Mouse (Mus musculus): ENCODE measurements around the gene Cd40lg.
A peak's percentile ranks its signal among the peaks of the same experiment; 100 is the strongest.

The Cd40lg gene

DNA sequence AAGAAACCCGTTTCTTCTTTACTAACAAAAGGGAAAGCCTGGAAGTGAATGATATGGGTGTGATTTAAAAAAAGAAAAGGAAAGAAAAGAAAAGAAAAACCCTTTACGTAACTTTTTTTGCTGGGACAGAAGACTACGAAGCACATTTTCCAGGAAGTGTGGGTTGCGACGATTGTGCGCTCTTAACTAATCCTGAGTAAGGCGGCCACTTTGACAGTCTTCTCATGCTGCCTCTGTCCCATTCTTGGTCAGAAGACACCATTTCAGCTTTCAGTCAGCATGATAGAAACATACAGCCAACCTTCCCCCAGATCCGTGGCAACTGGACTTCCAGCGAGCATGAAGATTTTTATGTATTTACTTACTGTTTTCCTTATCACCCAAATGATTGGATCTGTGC, at the start of gene Cd40lg:
Gene Cd40lg (plus strand): TSS at position 268 of the 400 bp plus-strand sequence.
- no peak for DNase-seq (ENCODE audit: low spot score)

DNA sequence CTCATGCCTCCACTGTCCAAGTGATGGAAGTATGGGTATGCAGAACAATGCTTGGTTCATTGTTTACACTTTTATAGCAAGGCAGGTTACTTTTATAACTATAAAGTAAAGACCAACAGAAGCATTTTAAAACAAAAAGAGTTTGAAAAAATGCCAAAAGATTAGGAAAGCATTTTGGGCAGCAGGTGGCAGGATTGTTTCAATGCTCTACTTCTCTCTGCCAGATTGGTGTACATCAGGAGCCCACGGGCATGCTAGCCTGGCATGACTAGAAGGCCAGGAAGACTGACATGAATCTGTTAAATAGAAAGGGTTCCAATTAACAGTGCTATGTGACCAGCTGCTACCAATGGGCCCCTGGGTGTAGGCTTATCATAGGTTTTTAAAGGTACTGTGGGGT, 45.4 kb upstream of the Cd40lg start:
- peak; percentile 47 for DNase-seq (ENCODE audit: low spot score)

DNA sequence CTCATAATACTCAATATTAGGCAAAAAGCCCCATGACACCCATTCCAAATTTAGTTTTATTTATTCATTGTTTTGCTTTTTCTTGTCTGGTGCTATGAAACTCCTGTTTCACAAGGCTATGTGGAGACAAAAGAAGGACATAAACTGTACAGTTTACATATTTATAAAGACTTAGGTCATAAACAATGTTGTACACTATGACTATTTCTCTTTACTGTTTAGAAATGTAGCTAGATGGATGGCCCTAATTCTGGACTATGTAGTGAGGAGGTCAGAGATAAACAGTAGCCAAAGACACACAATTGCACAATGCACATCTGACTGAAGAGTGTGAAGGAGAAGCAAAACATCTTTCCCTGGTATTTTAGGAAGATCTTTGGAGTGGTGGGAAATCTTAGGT, 40.7 kb upstream of the Cd40lg start:
- DNase-seq (ENCODE audit: low spot score): no peak

DNA sequence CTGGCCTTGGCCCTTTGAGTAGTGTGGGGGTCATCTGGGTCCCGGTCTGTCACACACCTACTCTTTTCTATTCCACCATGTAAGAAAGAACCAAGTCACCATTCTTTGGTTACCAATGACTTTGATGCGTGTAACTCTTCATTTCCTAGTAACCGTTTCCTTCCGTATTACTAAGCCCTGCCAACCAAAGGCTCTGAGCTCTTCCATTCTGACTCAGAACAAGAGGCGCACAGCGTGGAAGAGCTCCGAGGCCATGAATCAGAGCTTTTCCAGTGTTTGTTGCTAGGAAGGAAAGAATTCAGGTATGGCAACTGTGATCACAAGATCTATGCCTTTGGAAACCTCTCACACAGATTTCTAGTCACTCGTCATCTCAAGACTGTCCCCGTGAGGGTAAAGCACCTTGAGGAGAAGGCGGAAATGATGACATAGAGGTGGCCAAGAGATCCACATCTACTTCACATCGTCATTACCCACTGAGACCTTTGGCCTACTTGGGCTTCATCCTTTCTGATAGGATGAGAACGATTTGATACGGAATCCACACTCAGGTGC, 34.6 kb upstream of the Cd40lg start:
- no peak for DNase-seq (ENCODE audit: low spot score)

DNA sequence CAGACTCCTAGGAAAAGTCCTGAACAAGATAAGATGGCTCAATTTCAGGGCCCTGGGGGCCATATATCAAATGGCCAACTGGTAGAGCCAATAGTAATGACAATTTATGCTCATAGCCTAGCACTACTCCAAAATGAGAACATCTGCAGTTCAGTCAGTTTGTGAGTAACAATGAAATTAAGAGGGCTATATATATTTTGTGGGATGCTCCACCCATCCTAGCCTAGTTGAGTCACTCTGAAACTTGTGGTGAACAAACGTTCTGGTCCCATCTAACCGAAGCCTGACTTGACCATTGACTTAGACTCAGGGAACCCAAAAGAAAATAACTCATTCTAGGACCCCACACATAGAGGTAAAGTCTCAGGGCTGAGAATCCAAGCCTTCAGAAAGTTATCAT, 29.5 kb upstream of the Cd40lg start:
- DNase-seq (ENCODE audit: low spot score): no peak

DNA sequence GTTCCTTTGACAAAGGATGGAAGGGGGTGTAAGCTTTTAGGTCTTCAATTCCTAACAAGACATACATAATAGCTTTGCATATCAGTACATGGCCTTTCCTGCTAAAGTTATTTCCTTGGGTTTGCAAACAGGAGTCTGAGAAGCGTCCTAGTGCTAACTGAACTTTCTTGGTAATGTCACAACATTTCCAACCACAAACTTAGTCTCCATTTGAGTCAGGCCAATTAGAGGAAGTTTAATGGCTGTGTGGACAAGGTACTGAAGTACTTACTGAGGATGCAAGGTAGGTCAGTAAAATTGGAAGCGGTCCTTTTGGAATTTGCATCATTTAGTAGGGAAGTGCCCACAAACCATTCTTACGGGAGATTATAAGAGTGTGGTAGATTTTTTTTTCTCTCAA, 28.6 kb upstream of the Cd40lg start:
- no peak for DNase-seq (ENCODE audit: low spot score)

DNA sequence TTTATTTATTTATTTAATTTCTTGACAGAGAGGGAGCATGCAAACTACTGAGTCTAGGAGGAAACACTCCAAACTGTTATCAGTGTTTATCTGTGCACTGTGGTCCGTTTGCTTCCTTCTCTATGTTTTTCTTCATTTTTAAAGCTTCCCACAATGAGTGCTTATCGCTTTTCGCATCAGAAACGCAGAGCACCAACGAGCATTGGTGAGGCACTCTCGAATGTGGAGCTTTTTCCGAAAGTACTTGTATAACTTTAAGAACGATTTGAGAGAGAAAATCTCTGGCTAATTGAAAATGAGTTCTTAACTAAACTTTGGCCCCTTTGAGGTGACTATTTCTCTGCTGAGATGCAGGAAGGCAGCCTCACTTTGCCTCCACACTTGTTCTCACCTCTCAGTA, 24.6 kb upstream of the Cd40lg start:
- DNase-seq (ENCODE audit: low spot score): peak; percentile 33

DNA sequence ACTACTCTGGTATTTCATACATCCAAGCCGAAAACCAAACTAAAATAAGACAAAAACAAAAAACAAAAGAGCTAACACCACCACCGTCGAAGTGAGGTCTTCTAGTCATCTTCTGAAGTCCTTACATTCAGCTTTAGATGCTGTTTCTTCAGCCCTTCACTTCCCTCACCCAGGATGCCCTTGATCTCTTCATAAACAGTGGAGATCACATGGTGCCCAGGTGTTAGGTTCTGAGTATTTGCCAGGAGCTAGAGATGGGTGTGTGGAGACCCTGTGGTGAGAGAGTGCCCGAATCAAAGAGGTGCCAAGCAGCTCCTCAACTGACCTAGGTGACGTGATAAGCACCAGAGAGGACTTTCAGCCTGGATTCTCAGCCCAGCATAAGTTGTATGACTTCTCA, 22.6 kb upstream of the Cd40lg start:
- DNase-seq (ENCODE audit: low spot score): peak; percentile 75

DNA sequence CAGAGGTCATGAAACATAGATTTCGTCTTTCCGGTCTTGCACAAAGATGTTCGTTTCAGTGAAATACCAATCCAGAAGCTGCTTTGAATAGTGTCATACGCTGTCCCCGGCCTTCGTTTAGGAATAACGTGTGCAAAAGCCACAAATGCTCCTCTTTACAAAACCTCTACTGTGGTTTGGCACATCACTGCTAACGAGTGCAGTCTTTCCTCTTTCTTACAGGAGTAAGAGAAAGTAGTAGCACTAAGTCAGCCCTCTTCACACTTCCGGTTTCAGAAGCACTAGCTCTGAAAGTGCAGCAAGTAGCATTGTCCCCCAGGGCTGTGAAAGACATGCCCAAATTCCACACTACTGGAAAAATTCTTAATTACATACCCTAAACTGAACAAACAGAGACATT, 15.6 kb upstream of the Cd40lg start:
- peak; percentile 82 for DNase-seq (ENCODE audit: low spot score)

DNA sequence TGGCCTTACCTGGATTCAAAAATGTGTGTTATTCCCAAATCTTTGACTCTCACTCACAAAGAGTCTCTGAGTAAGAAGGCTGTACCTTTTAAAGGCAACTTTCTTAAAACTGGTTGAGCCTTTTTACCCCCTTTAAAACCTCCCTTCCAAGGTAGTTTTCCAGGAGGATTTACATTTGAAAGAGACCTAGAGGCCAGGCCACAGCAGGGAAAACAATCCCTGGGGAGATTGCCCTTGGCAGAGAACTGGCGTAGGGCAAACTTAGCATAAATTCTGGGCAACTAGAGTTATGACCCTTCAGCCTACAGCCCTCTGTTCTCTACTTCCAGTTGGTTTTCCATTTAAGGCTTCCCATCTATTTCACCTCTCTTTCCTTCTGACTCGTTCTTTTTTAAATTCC, 13.9 kb upstream of the Cd40lg start:
- DNase-seq (ENCODE audit: low spot score): no peak

DNA sequence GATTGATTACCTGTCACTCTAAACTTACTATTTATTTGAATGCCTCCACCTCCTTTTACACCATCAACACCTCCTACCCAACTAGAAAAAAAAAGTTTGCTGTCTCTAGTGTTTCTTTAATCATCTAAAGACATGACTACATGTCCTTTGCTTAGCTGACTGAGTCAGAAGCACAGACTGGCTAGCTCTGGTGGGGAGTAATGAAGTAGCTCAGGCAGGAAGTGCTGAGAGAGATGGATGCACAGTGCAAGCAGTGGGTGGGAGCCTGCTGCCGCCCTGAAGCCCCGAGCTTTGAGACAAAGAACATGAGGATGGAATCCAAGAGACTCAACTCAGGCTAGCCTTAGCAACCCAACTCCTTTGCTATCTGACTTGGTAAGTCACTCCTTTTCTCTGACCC, 11.5 kb upstream of the Cd40lg start:
- DNase-seq (ENCODE audit: low spot score): peak; percentile 28

DNA sequence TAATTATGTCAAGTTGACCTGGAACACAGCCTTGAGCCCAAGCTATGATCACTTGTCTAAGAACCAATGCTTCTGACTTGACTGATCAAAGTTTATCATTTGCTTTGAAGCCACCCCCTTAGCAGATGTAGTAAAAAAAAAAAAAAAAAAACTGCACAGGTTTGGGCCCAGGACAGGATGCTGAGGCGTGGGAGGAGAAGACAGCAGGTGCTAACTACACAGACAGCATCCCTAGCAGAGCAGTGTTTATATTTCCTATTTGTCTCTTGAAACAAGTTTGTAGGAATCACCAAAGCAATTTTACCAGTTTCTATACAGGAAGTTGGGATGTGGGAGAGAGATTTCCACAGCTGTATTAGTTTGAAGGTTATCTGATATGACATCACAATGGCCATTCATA, 1.4 kb upstream of the Cd40lg start:
- peak; percentile 48 for DNase-seq (ENCODE audit: low spot score)

DNA sequence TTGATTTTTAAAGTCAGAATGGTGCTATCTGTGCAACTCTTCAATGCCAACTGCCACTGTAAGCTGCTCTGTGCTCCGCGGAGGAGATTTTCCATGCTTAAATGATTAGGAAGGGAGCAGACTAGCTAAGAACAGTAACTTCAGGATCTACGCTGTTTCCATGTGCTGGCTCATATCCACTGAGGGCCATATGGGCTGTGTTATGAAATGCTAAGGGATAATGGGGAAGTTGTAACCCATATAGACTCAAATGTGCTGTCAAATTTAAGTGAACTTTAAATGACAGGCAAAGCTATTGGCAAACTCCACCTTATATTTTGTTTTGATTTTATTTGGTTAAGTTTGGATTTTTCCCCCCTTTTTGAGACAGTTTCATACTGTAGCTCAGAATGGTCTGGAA, 919 bp downstream of the Cd40lg start:
- DNase-seq (ENCODE audit: low spot score): no peak

DNA sequence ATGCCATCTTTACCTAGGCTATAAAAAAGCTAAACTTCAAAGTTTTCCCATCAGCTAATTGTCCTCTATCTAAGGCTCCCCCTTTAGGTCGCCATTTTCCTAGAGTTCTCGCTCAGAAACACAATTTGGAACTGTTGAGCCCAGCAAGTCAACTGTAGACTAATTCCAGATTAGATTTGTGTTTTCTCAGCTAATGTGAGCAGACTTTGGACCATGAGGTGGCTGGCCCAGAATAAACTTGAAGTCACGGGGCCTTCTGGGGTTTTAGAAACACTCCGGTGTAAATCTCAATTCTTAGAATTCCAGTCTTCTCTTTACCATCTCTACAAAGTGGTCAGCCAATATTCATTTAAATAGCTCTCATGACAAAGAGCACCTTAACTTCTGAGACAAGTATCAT, 3.6 kb downstream of the Cd40lg start:
- DNase-seq (ENCODE audit: low spot score): no peak

DNA sequence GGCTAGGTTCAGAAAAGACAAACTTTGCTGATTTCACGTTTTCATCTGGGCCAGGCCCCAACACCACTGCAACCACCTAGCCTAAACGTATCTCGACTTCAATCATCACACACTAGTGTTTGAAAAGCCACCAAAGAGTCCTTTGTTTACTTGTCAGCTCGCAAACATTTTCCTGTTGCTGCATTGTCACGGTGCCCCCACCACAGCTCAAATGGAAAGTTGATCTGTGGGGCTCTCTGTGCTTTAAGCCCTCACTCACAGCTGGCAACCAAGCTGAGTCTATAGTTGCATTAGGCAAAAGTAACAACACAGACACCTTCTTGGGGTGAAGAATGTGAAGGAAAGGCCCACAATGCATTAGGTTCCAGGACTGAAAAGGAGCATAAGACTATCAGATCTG, 4.3 kb downstream of the Cd40lg start:
- DNase-seq (ENCODE audit: low spot score): peak; percentile 34

DNA sequence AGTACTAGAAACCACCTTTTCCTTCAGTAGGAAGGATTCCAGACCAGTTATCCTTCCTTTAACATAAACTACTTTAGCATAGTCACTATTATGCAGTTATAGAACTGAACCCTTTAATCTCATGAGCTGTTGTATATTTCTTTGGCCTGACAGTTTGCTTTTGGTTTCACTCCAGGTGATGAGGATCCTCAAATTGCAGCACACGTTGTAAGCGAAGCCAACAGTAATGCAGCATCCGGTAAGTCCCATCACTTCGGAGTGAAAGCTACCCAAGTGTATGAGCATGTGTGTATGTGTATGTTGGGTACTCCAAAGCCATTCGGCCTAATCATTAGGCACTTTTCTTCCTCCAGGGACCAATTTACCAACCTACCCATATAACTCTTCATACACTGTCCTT, 7.6 kb downstream of the Cd40lg start:
- peak; percentile 19 for DNase-seq (ENCODE audit: low spot score)

DNA sequence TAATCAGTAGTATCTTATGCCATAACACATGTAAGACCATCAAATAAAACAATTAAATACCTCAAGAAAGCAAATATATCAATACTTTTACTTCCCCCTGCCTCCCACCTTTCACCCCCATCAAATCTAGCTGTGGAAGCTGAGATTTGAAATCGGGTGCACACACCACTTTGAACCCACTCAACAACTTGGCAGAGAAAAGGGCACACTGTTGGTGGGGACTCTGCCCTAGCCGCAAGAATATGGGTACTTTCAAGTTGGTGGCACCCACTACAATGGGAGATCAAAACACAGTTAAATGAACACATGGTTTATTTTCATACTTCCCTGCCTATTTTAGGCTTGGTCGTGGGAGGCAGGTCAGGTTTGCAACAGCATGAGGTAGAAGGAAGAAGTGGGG, 9.9 kb downstream of the Cd40lg start:
- DNase-seq (ENCODE audit: low spot score): peak; percentile 61

DNA sequence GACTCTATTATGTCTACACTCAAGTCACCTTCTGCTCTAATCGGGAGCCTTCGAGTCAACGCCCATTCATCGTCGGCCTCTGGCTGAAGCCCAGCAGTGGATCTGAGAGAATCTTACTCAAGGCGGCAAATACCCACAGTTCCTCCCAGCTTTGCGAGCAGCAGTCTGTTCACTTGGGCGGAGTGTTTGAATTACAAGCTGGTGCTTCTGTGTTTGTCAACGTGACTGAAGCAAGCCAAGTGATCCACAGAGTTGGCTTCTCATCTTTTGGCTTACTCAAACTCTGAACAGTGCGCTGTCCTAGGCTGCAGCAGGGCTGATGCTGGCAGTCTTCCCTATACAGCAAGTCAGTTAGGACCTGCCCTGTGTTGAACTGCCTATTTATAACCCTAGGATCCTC, 11.4 kb downstream of the Cd40lg start:
- DNase-seq (ENCODE audit: low spot score): no peak

DNA sequence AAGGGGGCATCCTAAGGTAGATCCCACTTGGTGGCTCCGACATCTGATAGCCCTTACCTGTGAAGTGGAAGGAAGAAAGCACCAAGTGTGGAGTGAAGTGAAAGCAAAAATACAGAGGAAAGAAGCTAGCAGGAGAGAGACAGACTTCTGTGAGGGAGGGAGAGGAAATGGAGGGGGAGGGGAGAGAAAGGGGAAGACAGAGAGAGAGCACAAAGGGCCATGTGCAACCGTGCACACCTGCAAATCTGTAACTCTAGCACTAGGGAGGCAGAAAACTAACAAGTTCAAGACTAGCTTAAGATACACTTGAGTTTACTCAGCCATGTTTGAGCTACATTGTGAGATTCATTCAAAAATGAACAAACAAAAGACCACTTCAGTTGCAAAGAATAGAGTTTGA, 16.2 kb downstream of the Cd40lg start:
- peak; percentile 50 for DNase-seq (ENCODE audit: low spot score)

DNA sequence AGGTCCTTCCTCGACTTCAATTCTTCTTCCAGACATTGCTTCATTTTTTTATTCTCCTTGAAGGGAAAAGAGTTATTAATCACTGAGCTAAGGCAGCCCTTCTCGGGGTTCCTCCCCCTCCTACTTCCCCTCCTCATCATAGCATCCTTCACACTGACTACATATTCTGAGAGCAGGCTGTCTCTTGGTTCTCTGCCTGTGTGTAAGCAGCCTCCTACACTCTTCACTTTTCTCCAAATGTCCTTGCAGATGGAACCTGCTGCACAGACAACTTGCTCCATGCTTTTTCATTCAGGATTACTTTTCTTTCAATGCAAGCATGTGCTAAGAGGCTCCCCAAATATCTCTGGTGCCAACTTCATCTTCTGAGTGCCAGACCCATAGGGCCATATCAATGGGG, 21.7 kb downstream of the Cd40lg start:
- no peak for DNase-seq (ENCODE audit: low spot score)

DNA sequence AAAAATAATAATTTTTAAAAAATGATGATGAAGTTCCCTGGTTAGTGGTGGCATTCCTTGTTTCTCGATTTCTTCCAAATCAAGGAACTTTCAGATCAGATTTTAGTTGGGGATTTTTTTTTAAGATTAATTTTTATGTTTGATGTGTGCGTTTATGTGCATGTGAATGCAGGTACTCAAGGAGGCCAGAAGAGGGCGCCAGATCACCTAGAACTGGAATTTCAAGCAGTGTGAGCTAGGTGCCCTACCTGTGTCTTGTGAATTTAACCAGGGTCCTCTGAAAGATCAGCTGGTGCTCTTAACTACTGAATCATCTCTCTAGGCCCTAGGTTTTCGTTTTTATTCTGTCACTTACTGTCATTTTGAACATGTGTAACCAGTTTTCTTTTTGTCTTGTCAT, 24.0 kb downstream of the Cd40lg start:
- peak; percentile 35 for DNase-seq (ENCODE audit: low spot score)

DNA sequence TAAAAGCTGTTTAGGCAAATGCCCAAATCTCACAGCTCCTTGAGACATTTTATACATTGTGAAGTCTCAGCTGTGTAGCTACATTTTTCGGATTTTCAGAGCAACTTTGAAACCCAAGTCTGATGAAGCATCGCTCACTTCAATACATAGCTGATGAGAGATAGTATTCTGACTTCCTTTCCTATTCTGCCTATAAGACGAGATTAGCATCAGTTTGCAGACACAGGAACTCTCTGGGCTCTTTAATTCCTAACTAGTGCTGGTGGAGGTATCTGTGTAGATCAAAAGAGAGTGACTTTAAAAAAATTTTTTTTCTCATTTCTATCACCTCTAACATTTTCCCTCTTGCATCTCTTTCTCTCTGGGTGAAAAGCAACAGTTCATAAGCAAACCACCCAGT, 26.6 kb downstream of the Cd40lg start:
- DNase-seq (ENCODE audit: low spot score): no peak

DNA sequence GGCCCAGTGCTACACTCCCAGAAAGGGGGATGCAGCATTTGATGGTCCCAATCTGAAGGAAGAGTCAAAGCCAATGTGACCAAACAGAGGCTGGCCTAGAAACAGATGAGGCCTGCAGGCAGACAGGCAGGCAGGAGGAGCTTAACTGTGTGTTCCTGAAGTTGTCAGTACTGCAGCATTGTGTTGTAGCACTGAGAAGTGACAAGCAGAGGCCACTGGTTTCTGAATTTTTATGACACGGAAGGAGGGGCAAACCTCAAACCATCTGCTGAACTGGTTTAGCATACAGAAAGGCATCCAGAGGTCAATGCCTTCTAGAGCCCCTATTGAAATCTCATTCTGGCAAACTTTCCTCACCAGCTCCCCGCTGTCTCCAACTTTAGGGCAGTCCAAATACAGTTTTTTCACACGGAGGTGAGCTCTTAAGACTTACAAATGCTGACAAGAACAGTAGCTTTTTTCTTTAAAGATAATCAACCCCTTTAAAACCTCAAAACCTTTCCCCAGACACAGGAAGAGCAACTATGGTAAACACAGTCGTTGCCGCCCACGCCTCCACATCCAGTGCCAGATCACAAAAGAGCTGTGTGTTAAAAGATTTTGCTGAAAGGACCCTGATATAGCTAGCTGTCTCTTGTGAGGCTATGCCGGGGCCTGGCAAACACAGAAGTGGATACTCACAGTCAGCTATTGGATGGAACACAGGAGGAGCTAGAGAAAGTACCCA, 41.5 kb downstream of the Cd40lg start:
- peak; percentile 71 for DNase-seq (ENCODE audit: low spot score)

DNA sequence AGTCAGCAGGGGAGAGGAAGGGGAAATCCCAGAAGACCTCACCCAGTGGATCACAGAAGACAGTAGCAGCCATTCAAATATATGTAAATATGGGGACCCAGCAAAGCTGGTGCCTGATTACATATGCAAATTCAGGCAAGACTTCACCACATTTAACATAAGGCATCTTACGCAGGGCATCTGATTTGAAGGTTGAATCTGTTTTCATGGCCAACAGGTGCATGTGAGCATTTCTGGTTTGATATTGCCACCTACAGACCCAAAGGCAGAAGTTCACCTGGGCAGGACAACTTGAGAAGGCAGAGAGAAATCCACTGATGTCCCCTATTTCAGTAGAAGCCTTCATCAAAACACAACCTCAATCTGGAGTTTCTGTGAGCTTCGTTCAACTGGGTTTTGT, 48.8 kb downstream of the Cd40lg start:
- DNase-seq (ENCODE audit: low spot score): peak; percentile 66

Measured in T-cell, adult 2 months (primary cell).